ENCODE assay signal across 12 mouse cellular contexts in genomic region chr12:33236344-33237049, GRCm38 (mm10).
DNase-seq lines count a peak whose midpoint lies in the region; ATAC-seq and TF ChIP-seq lines count a peak whose summit lies in the region.
"Had no signal": no experiment of that assay in that cellular context is flagged by ENCODE, and none has a peak within 500 bp of the region (broad histone marks: within the 10 kb centered on the region; RNA-seq: fewer than 3 reads in every experiment).

No protein-coding gene starts in this region.

- H3K36me3 ChIP-seq in kidney, embryonic 15.5 days = no peaks in the 10 kb centered on the region
- peaks cover 15 to 39% of the 10 kb centered on the region in 2 experiments for H3K36me3 ChIP-seq in CH12.LX (replicated peaks in 1 of 2; ENCODE audit: control insufficient read depth in 1 of 2, insufficient read depth in 1 of 2, low read length in 1 of 2)
- no peaks in the 10 kb centered on the region for H3K36me3 ChIP-seq in limb, embryonic 14.5 days (ENCODE audit: control insufficient read depth, insufficient read depth, low read length)
- H3K36me3 ChIP-seq: embryonic facial prominence, embryonic 15.5 days; hindbrain, embryonic 10.5 days had no signal

- no peaks in the 10 kb centered on the region for H3K9me3 ChIP-seq in kidney, embryonic 15.5 days (replicated peaks)
- H3K9me3 ChIP-seq in CH12.LX (replicated peaks; ENCODE audit: low read length) = peaks cover 3% of the 10 kb centered on the region
- no peaks in the 10 kb centered on the region for H3K9me3 ChIP-seq in limb, embryonic 14.5 days (ENCODE audit: control insufficient read depth, low read length)
- H3K9me3 ChIP-seq: embryonic facial prominence, embryonic 15.5 days; hindbrain, embryonic 10.5 days had no signal

- no peak overlapping the region for H3K4me2 ChIP-seq in kidney, embryonic 15.5 days
- H3K4me2 ChIP-seq in CH12.LX (ENCODE audit: insufficient read depth, low read depth, poor library complexity, severe bottlenecking) = no peak overlapping the region
- no peak overlapping the region for H3K4me2 ChIP-seq in limb, embryonic 14.5 days (replicated peaks; ENCODE audit: low read depth, low read length, severe bottlenecking)
- H3K4me2 ChIP-seq: embryonic facial prominence, embryonic 15.5 days had no signal

- dilution Hi-C loops in CH12.LX (cut with MboI; ENCODE audit: extremely low pct_ligation_motif_present, extremely low pct_unique_long_range_greater_than_20kb, low sequenced_read_pairs) = no loop called here

- no peak for TF ChIP-seq RAD21 in CH12.LX (IDR thresholded peaks at IDR 0.05; ENCODE audit: low read depth, low read length)

- TF ChIP-seq CTCF in CH12.LX (conservative IDR thresholded peaks at IDR 0.05 in 1 of 2, IDR thresholded peaks at IDR 0.05 in 1 of 2; ENCODE audit: low read depth in 2 of 2, low read length in 2 of 2) = peak in 1 of 2 experiments; percentile 34; a peak in 1 of 4 replicates

- peak; percentile 34 for DNase-seq in adrenal gland, postnatal 14 days
- DNase-seq in adrenal gland, adult 8-10 months = no peak
- DNase-seq in kidney, adult 8-10 months = no peak
- no peak for DNase-seq in CH12.LX (ENCODE audit: extremely low read depth)
- DNase-seq in limb, embryonic 14.5 days (ENCODE audit: low spot score) = no peak
- DNase-seq in right cerebral cortex, postnatal 10 days (ENCODE audit: low spot score in 2 of 2) = no peak
- DNase-seq in cerebellum, postnatal 25 days = no peak
- DNase-seq: B cell, adult 2 months; cerebellum, adult 11-12 months had no signal

- TF ChIP-seq POLR2A in CH12.LX (IDR thresholded peaks at IDR 0.05; ENCODE audit: low read depth, low read length) = no peak
- no peak for TF ChIP-seq POLR2A in limb, embryonic 14.5 days (IDR thresholded peaks at IDR 0.05; ENCODE audit: borderline replicate concordance, extremely low read depth, insufficient read depth, insufficient read length)

- H3K79me2 ChIP-seq in CH12.LX (replicated peaks; ENCODE audit: control insufficient read depth, extremely low read depth, insufficient read depth, poor library complexity, severe bottlenecking) = peaks cover 7% of the 10 kb centered on the region; the same call in 1 of the 2 replicates

- H3K4me3 ChIP-seq in kidney, embryonic 15.5 days (replicated peaks) = no peak overlapping the region
- H3K4me3 ChIP-seq in CH12.LX (replicated peaks in 1 of 3; ENCODE audit: low read depth in 2 of 3, low read length in 2 of 3, poor library complexity in 1 of 3) = no peak overlapping the region
- no peak overlapping the region for H3K4me3 ChIP-seq in limb, embryonic 14.5 days (replicated peaks; ENCODE audit: low read length)
- H3K4me3 ChIP-seq: embryonic facial prominence, embryonic 15.5 days; hindbrain, embryonic 10.5 days had no signal

- no peaks in the 10 kb centered on the region for H3K27me3 ChIP-seq in kidney, embryonic 15.5 days
- H3K27me3 ChIP-seq in CH12.LX (replicated peaks) = no peaks in the 10 kb centered on the region
- H3K27me3 ChIP-seq in limb, embryonic 14.5 days (ENCODE audit: control insufficient read depth, insufficient read depth, low read length) = no peaks in the 10 kb centered on the region
- H3K27me3 ChIP-seq: embryonic facial prominence, embryonic 15.5 days had no signal

- ATAC-seq in kidney, embryonic 15.5 days (replicated peaks; ENCODE audit: low FRiP score) = no peak
- ATAC-seq in limb, embryonic 14.5 days (ENCODE audit: low FRiP score, low read depth) = peak; percentile 34; the same call in 1 of the 2 replicates

- in situ Hi-C loops in CH12.LX (cut with MboI; ENCODE audit: low pct_ligation_motif_present, low pct_unique_long_range_greater_than_20kb, low sequenced_read_pairs) = no loop called here

- peaks cover 17% of the 10 kb centered on the region for H3K4me1 ChIP-seq in kidney, embryonic 15.5 days
- peaks cover 2 to 16% of the 10 kb centered on the region in 2 experiments; a peak in 2 of 4 replicates for H3K4me1 ChIP-seq in CH12.LX (ENCODE audit: control insufficient read depth in 1 of 2, insufficient read depth in 2 of 2)
- peaks cover 11% of the 10 kb centered on the region for H3K4me1 ChIP-seq in limb, embryonic 14.5 days (ENCODE audit: control insufficient read depth, insufficient read depth, low read length)

- 60% methylated on average over 11 of the region's 11 CpGs for WGBS in kidney, embryonic 15.5 days
- WGBS in limb, embryonic 14.5 days = 67% methylated on average over 11 of the region's 11 CpGs

- 0 out of 2 replicates have a peak overlapping the region, but pooled peaks have one; percentile 18 for H3K27ac ChIP-seq in kidney, embryonic 15.5 days
- H3K27ac ChIP-seq in CH12.LX (ENCODE audit: insufficient read depth, low read depth) = no peak overlapping the region
- no peak overlapping the region for H3K27ac ChIP-seq in limb, embryonic 14.5 days (replicated peaks; ENCODE audit: low read depth, low read length)
- H3K27ac ChIP-seq: hindbrain, embryonic 10.5 days had no signal

- no peak overlapping the region for H3K9ac ChIP-seq in kidney, embryonic 15.5 days
- H3K9ac ChIP-seq in CH12.LX (ENCODE audit: insufficient read depth, low read depth) = no peak overlapping the region
- H3K9ac ChIP-seq in limb, embryonic 14.5 days (ENCODE audit: low read depth, low read length, severe bottlenecking) = no peak overlapping the region
- H3K9ac ChIP-seq: embryonic facial prominence, embryonic 15.5 days had no signal

- TF ChIP-seq EP300 in CH12.LX (IDR thresholded peaks at IDR 0.05; ENCODE audit: low read length) = no peak

TF ChIP-seq in CH12.LX, 34 proteins besides CTCF, POLR2A, EP300 and RAD21:
- TF ChIP-seq UBTF (IDR thresholded peaks at IDR 0.05; ENCODE audit: low read depth, low read length) (no peak), RCOR1 (conservative IDR thresholded peaks at IDR 0.05; ENCODE audit: low read depth, low read length) (no peak), MAFK (IDR thresholded peaks at IDR 0.05; ENCODE audit: insufficient replicate concordance, low read length) (0 out of 2 replicates have a peak, but pooled peaks have one; percentile 47)
